Mouse (Mus musculus): Measurements from ENCODE around the gene Ptgr1.

DNA sequence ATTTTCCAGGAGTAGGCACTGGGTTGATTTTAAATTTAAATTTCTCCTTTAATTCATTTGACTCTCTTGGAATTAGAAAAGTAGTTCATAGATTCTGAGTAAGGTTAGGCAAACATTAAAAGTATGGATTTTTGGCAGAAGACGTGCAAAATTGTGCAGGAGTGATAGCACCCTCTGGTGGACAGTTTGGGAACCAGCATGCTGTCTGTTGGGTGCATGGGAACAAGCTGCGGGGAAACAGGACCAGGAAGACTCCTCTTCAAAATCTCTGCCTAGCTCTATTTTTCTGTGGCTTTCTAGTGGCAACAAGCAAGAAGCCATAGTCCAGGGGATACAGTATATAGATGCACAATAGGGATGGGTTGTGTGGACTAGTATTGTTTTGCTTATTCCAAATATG lies 12.8 kb upstream of the Ptgr1 start:
- peak; percentile 81; the same call in 1 of the 2 replicates for TF ChIP-seq CTCF (IDR thresholded peaks at IDR 0.05; ENCODE audit: control insufficient read depth, insufficient read depth, insufficient replicate concordance, low read depth, low read length)
- TF ChIP-seq POLR2A (IDR thresholded peaks at IDR 0.05; ENCODE audit: control insufficient read depth, low read depth, low read length) = no peak
